Mouse (Mus musculus) embryonic facial prominence, embryonic 10.5 days (tissue): ENCODE measurements around the gene Rxrg. TPM values are rescaled to one million over a fixed set of nuclear protein-coding genes. Genes with fewer than 3 reads are reported as not detected.

Experiments
- DNase-seq: peaks from one replicate; pipeline ENCODE4 v3.0.0-alpha.2; 2017; ENCODE audit warnings: low spot score
- H3K27ac ChIP-seq: fragments of 300-500 bp; sonication (generic); replicated peaks from 2 replicates; pipeline ENCODE4 v1.5.1; 2016; ENCODE audit warnings: mild to moderate bottlenecking
- H3K27me3 ChIP-seq: fragments of 300-500 bp; sonication (generic); replicated peaks from 2 replicates; pipeline ENCODE4 v1.6.1; 2016; ENCODE audit warnings: low read depth, mild to moderate bottlenecking; ENCODE audit not compliant: poor library complexity, severe bottlenecking
- H3K36me3 ChIP-seq: fragments of 300-500 bp; sonication (generic); replicated peaks from 2 replicates; pipeline ENCODE4 v1.6.1; 2016; ENCODE audit warnings: mild to moderate bottlenecking, moderate library complexity
- H3K4me1 ChIP-seq: fragments of 300-500 bp; sonication (generic); 2 replicates; pipeline ENCODE4 v1.6.1; 2016
- H3K4me3 ChIP-seq: fragments of 300-500 bp; sonication (generic); 2 replicates; pipeline ENCODE4 v1.5.1; 2016; ENCODE audit warnings: mild to moderate bottlenecking, moderate library complexity
- H3K9me3 ChIP-seq: fragments of 300-500 bp; sonication (generic); 2 replicates; pipeline ENCODE4 v1.6.1; 2016; ENCODE audit warnings: mild to moderate bottlenecking
- WGBS: fragments of 180-500 bp; shearing (Covaris S2); methylation state at CpG from one replicate; pipeline ENCODE4 v1.1.7; 2016; 5-methylcytosine and 5-hydroxymethylcytosine counted together
- polyA plus RNA-seq: library from polyadenylated mRNA; unstranded; fragments of >200 nt; fragmentation: Nextera tagmentation; extraction: Ambion mirVana; gene quantifications from 2 replicates; pipeline ENCODE4 v1.2.1, GENCODE M21; 2016

Rxrg gene
- polyA plus RNA-seq, 1 experiment from 2014 or later: 3.6 TPM

DNA sequence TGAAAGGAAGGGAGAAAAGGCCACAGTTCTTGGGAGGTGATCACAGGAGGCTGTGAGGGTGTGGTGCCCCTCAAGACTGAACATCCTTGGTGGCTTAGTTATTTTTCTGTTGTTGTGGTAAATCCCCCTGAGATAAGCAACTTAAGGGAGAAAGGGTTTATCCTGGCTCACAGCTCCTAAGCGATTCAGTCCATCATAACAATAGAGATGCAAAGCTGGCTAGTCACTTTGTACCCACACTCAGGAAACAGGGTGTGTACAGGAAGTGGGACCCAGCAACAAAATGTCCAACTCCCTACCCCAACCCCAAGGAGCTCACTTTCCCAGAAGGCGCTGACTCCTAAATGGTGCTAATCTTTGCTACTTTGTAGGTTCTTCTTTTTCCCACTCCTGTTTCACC lies 54.2 kb downstream of the Rxrg start:
- WGBS: 78% methylated on average over 2 of the region's 2 CpGs
- no peaks in the 10 kb centered on the region for H3K36me3 ChIP-seq
- no peak overlapping the region for H3K4me3 ChIP-seq
- peaks cover 14% of the 10 kb centered on the region for H3K27me3 ChIP-seq
- H3K9me3 ChIP-seq: no peaks in the 10 kb centered on the region
- H3K27ac ChIP-seq: no peak overlapping the region
- DNase-seq: no peak
- peaks cover 15% of the 10 kb centered on the region; the same call in 1 of the 2 replicates for H3K4me1 ChIP-seq

DNA sequence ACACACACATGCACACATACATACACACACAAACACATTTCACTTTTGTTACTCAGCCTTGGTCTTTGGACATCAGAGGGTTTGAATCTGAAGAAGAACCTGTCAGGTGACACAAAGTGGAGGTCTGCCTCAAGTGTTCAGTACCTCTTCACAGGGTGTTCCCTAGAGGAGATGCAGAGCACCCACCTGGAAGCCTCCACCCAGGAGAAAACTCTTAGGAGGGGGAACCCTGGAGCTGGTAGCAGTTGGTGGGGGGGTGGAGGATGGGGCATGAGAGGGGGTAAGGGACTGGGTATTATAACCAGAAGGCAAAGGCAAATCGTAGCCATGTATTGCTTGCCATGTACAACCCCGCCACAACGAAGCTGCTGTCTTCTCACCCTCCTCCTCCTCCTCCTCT lies 60.9 kb downstream of the Rxrg start:
- no peak overlapping the region for H3K27ac ChIP-seq
- no peaks in the 10 kb centered on the region for H3K36me3 ChIP-seq
- H3K9me3 ChIP-seq: no peaks in the 10 kb centered on the region
- DNase-seq: no peak
- no peak overlapping the region for H3K4me3 ChIP-seq
- H3K4me1 ChIP-seq: peaks cover 26% of the 10 kb centered on the region
- WGBS: 96% methylated on average over 3 of the region's 3 CpGs
- peaks cover 81% of the 10 kb centered on the region for H3K27me3 ChIP-seq

DNA sequence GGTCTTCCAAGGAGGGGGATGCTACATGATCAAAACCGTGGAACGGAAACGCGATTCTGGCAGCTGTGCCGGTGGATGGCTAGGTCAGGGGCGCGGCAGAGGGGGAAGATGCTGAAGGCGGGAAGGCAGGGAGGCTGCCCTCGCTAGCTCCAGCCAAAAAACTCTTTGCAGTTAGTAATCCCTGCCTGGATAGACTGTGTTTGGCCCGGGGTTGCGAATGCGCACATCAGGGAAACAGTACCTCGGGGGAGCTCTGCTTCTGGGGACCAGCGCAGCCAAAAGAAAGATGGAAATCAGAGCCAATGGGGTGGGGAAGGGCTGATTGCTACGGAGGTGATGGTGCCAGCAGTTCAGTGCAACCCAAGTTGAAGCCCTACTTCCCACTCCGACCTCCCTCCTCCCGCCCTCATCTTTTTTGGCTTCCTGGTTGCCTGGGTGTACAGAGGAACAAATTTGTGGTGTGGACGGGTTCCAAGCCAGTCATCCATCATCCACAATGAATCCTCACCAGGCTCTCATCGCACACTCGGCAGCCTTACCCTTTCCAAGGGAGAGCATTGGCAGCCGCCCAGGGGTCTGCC lies 62.4 kb downstream of the Rxrg start:
- WGBS: under 1% methylated on average over 21 of the region's 21 CpGs
- peaks cover 83% of the 10 kb centered on the region for H3K27me3 ChIP-seq
- peak overlapping the region; percentile 49 for H3K4me3 ChIP-seq
- no peaks in the 10 kb centered on the region for H3K9me3 ChIP-seq
- H3K4me1 ChIP-seq: peaks cover 26% of the 10 kb centered on the region
- DNase-seq: peak; percentile 52
- H3K36me3 ChIP-seq: no peaks in the 10 kb centered on the region
- H3K27ac ChIP-seq: no peak overlapping the region

DNA sequence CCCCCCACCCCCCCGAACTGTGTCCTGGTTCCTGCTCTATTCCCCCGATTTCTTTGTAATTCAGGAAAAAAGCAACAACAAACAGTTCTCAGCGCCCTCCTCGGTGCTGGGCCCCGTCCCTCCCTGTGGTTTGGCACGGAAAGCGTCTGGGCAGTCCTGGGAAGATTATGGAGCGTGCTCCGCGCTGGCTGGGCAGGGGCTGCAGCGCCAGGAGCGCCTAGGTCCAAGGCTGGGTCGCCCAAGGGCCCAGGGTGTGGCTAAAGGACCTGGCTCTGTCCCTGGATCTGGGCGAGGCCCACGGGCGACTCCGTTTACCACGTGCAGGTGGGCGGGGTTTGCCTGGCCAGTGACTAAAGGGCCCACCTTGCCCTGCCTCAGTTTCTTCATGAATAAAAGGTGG lies 62.9 kb downstream of the Rxrg start:
- Histone ChIP-seq H3K27ac (no peak overlapping the region), H3K4me1 (peaks cover 26% of the 10 kb centered on the region), H3K36me3 (no peaks in the 10 kb centered on the region), H3K4me3 (peak overlapping the region; percentile 49), H3K27me3 (peaks cover 78% of the 10 kb centered on the region), H3K9me3 (no peaks in the 10 kb centered on the region)
- peak; percentile 29 for DNase-seq
- WGBS: 1% methylated on average over 19 of the region's 19 CpGs

DNA sequence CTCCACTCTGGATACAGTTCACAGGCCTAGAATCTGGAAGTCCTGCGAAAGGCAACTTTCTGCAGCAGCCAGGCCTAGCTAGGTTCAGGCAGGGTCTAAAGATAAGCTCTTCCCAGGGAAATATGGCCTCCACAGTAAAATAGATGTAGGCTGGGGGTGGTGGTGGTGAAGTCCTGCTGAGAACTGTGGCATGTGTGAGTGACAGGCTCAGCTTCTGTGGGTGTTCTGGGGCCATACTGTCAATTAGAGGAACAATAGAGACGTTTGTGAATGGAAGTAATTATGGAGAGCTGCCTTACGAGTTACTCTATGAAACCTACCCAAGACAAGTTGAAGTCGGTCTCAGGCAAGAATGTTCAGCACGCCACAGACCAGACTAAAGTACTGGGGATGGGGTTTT lies 65.0 kb downstream of the Rxrg start:
- H3K4me3 ChIP-seq: no peak overlapping the region
- peaks cover 26% of the 10 kb centered on the region for H3K4me1 ChIP-seq
- no peaks in the 10 kb centered on the region for H3K9me3 ChIP-seq
- no peak overlapping the region for H3K27ac ChIP-seq
- no peak for DNase-seq
- H3K36me3 ChIP-seq: no peaks in the 10 kb centered on the region
- peaks cover 72% of the 10 kb centered on the region for H3K27me3 ChIP-seq
- 41% methylated on average over 5 of the region's 5 CpGs for WGBS

DNA sequence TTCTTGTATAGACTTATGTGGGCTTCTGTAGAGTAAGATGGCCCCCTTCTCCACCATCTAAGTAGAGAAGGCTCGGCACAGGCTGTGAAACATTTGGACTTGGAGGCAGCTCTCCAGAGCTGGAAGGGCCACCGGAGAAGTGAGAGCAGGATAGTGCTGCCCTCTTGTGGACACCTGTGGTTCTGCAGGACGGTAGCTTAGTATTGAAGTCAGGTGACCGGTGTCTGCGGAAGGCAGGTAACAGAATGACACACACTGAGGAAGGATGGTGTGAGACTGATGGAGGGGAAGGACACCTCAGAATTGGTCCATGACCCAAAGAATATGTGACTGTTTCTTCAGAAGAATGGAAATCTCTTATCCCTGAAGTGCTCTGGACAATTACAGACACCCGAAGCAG lies 71.6 kb downstream of the Rxrg start:
- peak; percentile 74 for DNase-seq
- Histone ChIP-seq H3K4me3 (no peak overlapping the region), H3K27ac (no peak overlapping the region), H3K36me3 (no peaks in the 10 kb centered on the region), H3K9me3 (no peaks in the 10 kb centered on the region), H3K27me3 (peaks cover 67% of the 10 kb centered on the region), H3K4me1 (peaks cover 12% of the 10 kb centered on the region)
- WGBS: 30% methylated on average over 6 of the region's 6 CpGs

DNA sequence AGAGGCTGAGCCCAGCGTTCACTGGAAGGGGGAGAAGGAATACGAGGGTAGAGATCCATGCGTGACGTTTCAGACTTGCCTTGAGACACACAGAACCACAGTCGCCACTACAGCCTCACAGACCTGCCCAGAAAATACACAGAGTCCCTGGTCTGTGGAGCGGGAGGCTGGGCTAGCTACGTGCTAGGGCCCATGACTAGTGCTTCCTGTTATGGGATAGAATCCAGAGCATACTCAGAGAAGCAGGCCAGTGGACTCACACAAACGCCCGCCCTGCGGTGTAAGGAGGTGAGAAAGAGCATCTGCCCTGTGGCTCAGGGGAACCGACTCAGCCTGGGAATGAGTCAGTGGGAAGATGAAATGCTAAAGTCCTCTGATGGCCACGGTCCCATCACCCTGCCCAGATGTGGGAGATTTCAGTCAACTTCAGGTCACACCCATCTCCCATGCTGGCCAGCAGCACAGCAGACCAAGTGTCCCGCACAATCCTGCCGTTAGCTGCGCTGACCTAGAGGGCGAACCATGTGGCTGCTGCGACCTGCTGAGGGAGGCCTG lies 74.3 kb downstream of the Rxrg start:
- Histone ChIP-seq H3K36me3 (no peaks in the 10 kb centered on the region), H3K9me3 (no peaks in the 10 kb centered on the region), H3K27ac (no peak overlapping the region), H3K4me3 (no peak overlapping the region; the same call in 1 of the 2 replicates), H3K27me3 (peaks cover 76% of the 10 kb centered on the region), H3K4me1 (peaks cover 12% of the 10 kb centered on the region)
- DNase-seq: no peak
- 21% methylated on average over 17 of the region's 17 CpGs for WGBS

DNA sequence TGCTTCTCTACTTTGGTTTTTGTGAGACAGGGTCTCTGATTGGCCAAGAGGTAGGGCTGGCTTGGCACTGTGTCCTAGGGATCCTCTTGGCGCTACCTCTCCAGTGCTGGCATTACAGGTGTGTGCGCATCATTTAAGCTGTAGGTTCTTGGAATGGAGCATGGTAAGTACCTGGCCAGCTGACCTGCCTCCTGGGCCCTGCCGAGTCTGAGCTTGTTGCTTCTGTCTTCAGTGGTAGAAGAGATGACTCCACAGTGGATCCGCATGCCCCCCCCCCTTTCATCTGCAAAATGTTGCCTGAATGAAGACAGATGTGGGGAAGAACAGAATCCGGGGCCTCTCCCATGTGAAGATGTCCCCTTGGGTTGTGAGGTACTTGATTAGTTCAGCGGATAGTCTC lies 80.9 kb downstream of the Rxrg start:
- no peak overlapping the region for H3K27ac ChIP-seq
- H3K4me1 ChIP-seq: no peaks in the 10 kb centered on the region
- H3K9me3 ChIP-seq: peaks cover 7% of the 10 kb centered on the region; the same call in 1 of the 2 replicates
- DNase-seq: no peak
- no peaks in the 10 kb centered on the region for H3K36me3 ChIP-seq
- H3K4me3 ChIP-seq: no peak overlapping the region
- peaks cover 27% of the 10 kb centered on the region for H3K27me3 ChIP-seq
- 90% methylated on average over 6 of the region's 6 CpGs for WGBS

DNA sequence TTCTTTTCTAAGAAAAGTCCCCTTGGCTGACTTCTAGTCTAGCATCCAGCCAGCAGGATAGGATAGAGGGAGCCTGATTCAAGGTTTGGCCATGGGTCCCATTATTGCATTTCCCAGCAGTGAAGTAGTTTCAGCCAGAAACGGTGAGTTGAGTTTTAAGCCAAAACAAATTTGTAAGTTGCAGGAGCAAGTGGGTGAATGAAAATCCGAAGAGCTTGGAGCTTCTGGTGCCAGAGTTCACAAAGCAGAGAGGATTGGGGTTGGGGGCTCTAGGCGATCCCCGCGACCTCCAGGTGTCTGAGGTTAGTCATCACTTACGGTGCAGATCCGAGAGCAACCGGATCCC lies 89.8 kb downstream of the Rxrg start:
- H3K27me3 ChIP-seq: peaks cover 76% of the 10 kb centered on the region
- DNase-seq: no peak
- WGBS: under 1% methylated on average over 8 of the region's 8 CpGs
- H3K9me3 ChIP-seq: peaks cover 6% of the 10 kb centered on the region; the same call in 1 of the 2 replicates
- H3K4me3 ChIP-seq: peak overlapping the region; percentile 68
- peaks cover 30% of the 10 kb centered on the region for H3K4me1 ChIP-seq
- no peaks in the 10 kb centered on the region for H3K36me3 ChIP-seq
- no peak overlapping the region for H3K27ac ChIP-seq

DNA sequence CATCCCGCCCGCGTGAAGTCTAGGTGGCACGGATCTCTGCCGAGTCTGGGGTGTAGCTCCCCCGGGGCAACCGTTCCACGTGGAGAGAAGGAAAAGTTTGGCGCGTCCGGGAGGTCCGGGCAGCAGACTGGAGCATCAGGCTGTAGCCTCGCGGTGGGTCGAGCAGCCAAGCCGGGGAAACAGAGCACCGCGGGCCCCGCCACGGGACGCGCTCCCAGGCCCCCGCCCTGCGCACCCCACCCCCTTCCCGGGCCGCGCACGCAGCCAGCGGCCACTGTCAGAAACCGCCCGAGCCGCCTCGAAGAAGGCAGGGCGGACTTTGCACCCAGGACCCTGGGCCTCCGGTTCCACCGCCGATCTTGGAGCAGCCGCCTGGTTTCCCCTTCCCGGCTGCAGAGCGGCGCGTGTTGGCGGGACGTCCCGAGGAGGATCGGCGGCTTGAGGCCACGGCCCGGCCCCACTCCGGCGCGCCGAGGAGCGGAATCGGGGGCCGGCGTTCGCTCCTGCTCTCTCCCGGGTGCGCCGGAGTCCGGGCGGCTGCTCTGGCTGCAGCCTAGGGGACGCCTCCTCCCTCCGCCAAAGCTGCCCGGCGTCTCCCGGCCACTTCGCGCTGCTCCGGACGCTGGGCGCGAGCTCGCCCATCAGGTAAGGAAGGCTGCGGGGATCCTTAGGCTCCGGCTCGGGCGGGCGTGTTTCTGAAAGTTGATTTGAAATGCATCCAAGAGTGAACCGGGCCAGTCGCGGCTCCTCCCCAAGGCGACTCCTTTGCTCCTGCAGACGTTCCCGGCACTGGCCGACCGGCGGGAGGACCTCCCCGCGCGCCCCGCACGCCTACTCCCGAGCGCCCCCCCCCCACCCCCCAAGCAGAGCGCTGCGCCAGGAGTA lies 90.4 kb downstream of the Rxrg start:
- Histone ChIP-seq H3K4me1 (peaks cover 30% of the 10 kb centered on the region), H3K36me3 (no peaks in the 10 kb centered on the region), H3K9me3 (peaks cover 6% of the 10 kb centered on the region; the same call in 1 of the 2 replicates), H3K27me3 (peaks cover 82% of the 10 kb centered on the region), H3K4me3 (peak overlapping the region; percentile 68), H3K27ac (peak overlapping the region; percentile 54)
- DNase-seq: peak; percentile 72
- WGBS: under 1% methylated on average over 98 of the region's 98 CpGs

DNA sequence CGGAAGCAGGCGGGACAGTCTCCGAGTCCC lies 90.9 kb downstream of the Rxrg start, which contains the start of gene Lmx1a:
TSS of gene Lmx1a (plus strand) at position 6 of the 30 bp plus-strand sequence.
- peaks cover 6% of the 10 kb centered on the region; the same call in 1 of the 2 replicates for H3K9me3 ChIP-seq
- H3K36me3 ChIP-seq: no peaks in the 10 kb centered on the region
- H3K27me3 ChIP-seq: peaks cover 86% of the 10 kb centered on the region
- H3K4me3 ChIP-seq: peak within 1 kb of the TSS; percentile 68
- peak within 1 kb of the TSS; percentile 54 for H3K27ac ChIP-seq
- H3K4me1 ChIP-seq: peaks cover 30% of the 10 kb centered on the region
- 0% methylated on average over 3 of the region's 3 CpGs for WGBS
- DNase-seq: no peak
